Mouse (Mus musculus) activated CD4-positive, CD25-positive, alpha-beta regulatory T cell, adult 4 months (primary cell): ENCODE measurements around the gene Hic2. TPM values are rescaled to one million over a fixed set of nuclear protein-coding genes. Genes with fewer than 3 reads are reported as not detected.

Experiments used
- ATAC-seq: one replicate; pipeline ENCODE4 v1.8.0; 2017
- polyA plus RNA-seq, 2 experiments: library from polyadenylated mRNA; unstranded; fragments of 100-300 nt; shearing (Covaris generic); gene quantifications; one replicate each; pipeline ENCODE4 v1.2.1; 2017

Hic2 gene
- polyA plus RNA-seq, 2 experiments from 2014 or later: 0.83 to 1.1 TPM

DNA sequence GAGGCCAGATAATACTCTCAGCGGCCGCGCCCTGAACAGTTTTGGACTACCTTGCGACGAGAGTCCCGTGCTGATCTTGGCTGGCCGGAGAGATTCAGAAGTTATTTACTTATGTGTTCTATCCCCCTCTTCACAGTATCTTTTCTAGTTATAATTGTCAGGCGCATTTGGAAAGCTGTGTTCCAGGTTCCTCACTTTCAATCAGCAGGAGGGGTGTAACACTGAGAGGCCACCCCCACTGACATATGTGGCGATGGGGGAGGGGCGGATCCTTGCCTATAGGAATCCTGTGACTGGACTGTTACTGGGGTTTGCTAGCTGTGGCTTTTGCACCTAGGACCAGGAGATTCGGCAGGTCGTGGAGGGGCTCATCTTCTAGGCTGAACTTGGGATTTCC lies 1.1 kb downstream of the Hic2 start:
- no peak for ATAC-seq

DNA sequence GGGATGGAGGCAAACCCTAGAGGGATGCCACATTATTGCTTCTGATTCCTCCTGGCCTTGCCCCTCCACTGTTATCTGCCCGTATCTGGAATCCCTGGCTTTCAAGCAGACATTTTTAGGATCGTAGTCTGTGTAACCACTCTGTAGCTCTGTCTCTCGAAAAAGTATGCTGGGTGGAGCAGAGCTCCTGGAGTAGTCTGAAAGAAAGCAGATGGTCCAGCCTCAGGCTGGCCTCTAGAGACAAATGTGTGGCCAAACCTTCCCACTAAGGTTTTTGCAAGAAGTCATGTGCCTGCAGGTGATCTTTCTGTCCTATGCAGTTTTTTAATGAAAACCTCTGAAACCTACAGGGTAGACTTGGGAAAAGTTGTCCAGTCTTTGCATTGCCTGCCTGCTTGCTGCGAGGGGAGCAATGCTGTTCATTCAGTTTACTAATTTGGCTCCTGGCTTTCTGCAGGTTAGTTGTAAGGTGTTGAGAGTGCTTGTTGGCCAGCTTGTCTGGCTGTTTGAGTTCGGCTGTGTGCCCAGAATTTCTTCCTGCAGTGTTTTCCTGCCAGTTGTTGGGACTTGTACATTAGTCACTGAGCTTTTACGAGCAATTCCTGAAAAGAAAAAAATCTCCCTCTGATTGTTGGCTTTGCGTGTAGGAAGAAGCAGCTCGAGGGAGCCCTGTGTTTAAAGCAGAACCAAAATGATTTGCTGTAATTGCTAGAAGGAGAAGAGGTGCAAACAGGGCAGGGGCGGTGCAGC lies 1.7 kb downstream of the Hic2 start:
- no peak for ATAC-seq

- no peak for ATAC-seq
Measured at GRCm38 (mm10) chr16:17237634-17238033, 4.3 kb downstream of the Hic2 start.

- ATAC-seq: no peak
Measured at GRCm38 (mm10) chr16:17239409-17239808, 6.0 kb downstream of the Hic2 start.

- no peak for ATAC-seq
Measured at GRCm38 (mm10) chr16:17243731-17244130, 10.4 kb downstream of the Hic2 start.

GRCm38 (mm10) chr16:17244996-17245395 lies 11.6 kb downstream of the Hic2 start:
- no peak for ATAC-seq

- ATAC-seq: no peak
Measured at GRCm38 (mm10) chr16:17247727-17248126, 14.4 kb downstream of the Hic2 start.

DNA sequence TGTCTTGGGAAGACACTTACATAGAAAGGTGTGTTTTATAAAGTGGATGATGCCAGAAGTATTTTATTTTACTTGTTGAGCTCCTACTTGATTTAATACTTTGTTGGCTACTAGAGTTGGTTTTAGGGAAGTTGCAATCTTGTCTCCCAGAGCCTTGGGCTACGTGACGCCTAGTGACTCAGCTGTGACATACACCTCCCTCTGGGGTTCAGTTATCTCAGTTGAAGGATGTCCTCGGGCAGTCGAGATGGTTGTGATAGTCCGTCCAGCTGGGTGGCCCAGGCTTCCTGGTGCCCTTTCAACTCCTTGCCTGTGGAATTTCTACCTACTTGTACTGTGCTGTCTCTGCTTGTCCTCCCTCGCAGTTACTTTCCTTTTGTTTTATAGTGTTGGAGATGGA lies 15.8 kb downstream of the Hic2 start:
- no peak for ATAC-seq

DNA sequence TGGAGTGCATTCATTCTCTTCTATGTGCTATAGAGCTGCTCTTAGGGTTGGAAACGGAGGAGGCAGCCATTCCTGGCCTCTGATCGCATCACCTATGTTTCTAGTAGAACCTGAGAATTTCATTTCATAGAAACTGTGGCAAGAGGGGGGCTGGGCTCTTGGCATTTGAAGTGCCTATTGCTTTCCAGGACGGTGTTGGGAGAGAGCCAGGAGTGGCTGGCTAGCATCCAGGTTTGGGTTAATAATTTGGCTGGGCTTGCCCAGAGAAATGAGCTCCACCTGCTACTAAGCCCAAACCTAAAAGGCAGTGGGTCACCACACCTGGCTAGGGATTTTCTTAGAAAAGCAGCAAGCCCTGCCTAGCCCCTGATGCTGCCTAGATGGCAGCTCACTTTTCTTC lies 18.2 kb downstream of the Hic2 start:
- no peak for ATAC-seq

DNA sequence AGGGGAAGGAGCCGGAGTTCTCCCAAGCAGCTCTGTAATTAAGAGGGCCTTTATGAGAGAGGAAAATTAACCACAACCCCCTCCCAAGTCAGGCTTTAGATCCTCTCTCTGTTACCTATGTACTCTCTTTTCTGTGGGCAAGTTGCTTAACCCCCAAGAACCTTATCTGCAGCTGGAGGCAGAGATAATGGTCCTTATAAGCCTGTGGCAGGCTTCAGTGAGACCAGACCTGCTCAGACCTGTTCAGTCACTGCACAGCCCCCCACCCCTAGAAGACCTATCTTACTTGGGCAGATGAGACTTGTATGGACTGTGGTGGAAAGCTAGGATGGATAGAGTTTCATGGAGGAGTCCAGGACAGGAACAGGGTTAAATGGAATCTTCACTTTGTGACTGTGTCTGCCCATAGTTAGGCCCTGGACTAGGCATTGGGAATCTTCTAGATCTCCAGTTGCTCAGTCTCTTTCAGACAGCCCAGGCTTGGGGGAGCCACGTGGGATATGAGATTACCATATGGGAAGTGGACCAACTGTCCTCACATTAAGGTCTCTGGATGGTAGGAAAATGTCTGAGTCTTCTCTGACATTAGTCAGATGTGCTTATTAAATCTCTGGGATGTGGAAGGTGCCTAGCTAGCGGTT lies 18.8 kb downstream of the Hic2 start:
- no peak for ATAC-seq

DNA sequence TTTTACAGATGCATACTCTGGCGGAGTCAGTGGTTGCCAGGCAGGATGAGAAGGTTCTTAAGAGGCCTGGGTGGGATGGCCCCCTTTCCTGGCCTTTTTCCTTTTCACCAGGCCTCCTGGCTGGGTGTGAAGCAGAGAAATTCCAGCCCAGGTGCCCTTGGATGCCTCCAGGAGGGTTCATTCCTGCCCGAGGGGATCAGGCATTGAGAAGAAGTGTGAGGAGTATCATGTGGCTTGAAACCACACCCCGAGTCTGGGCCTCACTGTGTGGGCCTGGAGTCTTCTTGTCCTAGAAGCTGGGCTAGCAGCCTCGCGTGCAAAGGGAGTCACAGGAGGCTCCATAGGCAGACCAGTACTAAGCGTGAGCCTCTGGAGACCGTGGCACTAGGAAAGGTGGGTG lies 19.5 kb downstream of the Hic2 start:
- ATAC-seq: no peak

GRCm38 (mm10) chr16:17254005-17254597 lies 20.7 kb downstream of the Hic2 start:
- ATAC-seq: no peak

GRCm38 (mm10) chr16:17255270-17255669 lies 21.9 kb downstream of the Hic2 start:
- no peak for ATAC-seq

DNA sequence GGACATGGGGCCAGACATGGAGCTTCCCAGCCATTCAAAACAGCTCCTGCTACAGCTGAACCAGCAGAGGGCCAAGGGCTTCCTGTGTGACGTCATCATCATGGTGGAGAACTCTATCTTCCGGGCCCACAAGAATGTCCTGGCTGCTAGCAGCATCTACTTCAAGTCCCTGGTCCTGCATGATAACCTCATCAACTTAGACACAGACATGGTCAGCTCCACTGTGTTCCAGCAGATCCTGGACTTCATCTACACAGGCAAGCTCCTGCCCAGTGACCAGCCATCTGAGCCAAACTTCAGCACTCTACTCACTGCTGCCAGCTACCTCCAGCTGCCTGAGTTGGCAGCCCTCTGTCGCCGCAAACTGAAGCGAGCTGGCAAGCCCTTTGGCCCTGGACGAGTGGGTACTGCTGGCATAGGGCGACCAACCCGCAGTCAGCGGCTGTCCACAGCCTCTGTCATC lies 24.0 kb downstream of the Hic2 start:
- ATAC-seq: no peak

DNA sequence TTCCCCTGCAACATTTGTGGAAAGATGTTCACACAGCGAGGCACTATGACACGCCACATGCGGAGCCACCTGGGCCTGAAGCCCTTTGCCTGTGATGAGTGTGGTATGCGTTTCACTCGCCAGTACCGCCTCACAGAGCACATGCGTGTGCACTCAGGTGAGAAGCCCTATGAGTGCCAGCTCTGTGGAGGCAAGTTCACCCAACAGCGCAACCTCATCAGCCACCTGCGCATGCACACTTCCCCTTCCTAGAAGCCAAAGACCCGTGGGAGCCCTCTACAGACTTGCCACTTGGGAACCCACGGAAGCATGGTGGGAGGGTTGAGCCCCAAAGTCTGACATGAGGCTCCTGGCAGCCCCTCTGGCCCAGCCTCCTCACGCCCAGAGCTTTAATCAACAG lies 25.5 kb downstream of the Hic2 start:
- no peak for ATAC-seq

- ATAC-seq: no peak
Measured at GRCm38 (mm10) chr16:17261341-17261740, 28.0 kb downstream of the Hic2 start.

DNA sequence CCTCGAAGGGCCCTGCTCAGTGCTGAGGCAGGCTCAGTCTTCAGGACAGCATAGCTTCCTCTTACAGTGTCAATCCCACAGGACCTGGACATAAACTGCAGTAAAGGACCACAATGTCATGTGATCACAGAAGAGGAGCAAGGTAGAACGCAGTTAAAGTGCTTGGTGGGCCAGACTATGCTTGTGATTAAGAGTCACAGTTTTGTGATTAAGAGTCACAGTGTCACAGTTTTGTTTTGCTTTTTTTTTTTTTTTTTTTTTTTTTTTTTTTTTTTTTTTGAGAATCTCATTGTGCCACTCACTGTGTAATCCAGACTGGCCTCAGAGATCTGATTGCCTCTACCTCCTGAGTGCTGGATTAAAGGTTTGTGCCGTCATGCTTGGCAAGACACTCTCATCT lies 32.7 kb downstream of the Hic2 start:
- no peak for ATAC-seq

GRCm38 (mm10) chr16:17267937-17268336 lies 34.6 kb downstream of the Hic2 start:
- no peak for ATAC-seq

DNA sequence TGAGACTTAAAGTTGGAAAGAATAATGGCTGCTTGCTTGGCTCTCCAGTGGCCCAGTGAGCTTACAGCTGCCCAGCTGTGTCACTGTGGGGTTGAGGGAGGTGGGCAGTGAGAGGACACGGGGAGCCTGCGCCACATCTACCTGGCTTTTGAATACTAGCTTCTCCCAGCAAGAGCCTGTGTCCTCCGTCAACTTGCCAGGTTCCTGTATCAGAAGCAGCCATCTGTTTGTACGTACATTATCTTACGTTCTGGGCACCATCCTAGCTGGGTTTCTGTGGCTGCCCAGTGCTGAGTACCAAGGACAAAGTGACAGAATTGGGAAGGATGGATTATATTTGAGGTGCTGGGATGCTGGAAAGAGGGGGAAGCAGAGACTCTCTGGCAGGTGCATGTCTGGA lies 36.5 kb downstream of the Hic2 start:
- ATAC-seq: no peak

DNA sequence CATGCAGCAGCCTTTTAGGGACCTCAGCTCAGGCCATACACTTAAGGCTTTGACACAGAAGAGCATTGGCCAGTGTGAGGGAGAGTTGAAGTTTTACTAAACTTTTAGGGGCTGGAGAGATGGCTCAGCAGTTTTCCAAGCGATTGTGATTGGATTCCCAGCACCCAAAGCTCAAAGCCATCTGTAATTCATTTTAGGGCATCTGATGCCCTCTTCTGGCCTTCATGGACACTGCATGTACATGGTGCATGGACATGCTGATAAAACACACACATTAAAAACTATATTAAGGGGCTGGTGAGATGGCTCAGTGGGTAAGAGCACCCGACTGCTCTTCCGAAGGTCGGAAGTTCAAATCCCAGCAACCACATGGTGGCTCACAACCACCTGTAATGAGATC lies 37.8 kb downstream of the Hic2 start:
- no peak for ATAC-seq

GRCm38 (mm10) chr16:17271856-17272255 lies 38.5 kb downstream of the Hic2 start:
- no peak for ATAC-seq

DNA sequence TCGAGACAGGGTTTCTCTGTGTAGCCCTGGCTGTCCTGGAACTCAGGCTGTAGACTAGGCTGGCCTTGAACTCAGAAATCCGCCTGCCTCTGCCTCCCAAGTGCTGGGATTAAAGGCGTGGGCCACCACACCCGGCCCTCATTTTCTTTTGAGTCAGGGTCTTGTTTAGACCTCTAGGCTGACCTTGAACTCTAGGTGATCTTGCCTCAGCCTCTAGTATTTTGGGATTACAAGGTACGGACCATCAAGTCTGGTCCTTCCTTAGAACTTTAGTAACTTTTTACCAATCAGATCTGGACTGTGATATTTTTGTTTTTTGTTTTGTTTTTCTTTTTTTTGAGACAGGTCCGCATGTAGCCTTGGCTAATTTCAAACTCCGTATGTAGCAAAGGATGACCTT lies 42.3 kb downstream of the Hic2 start, which contains the start of gene Tmem191c:
Gene Tmem191c (plus strand): TSS at position 357 of the 400 bp plus-strand sequence.
- no peak for ATAC-seq

DNA sequence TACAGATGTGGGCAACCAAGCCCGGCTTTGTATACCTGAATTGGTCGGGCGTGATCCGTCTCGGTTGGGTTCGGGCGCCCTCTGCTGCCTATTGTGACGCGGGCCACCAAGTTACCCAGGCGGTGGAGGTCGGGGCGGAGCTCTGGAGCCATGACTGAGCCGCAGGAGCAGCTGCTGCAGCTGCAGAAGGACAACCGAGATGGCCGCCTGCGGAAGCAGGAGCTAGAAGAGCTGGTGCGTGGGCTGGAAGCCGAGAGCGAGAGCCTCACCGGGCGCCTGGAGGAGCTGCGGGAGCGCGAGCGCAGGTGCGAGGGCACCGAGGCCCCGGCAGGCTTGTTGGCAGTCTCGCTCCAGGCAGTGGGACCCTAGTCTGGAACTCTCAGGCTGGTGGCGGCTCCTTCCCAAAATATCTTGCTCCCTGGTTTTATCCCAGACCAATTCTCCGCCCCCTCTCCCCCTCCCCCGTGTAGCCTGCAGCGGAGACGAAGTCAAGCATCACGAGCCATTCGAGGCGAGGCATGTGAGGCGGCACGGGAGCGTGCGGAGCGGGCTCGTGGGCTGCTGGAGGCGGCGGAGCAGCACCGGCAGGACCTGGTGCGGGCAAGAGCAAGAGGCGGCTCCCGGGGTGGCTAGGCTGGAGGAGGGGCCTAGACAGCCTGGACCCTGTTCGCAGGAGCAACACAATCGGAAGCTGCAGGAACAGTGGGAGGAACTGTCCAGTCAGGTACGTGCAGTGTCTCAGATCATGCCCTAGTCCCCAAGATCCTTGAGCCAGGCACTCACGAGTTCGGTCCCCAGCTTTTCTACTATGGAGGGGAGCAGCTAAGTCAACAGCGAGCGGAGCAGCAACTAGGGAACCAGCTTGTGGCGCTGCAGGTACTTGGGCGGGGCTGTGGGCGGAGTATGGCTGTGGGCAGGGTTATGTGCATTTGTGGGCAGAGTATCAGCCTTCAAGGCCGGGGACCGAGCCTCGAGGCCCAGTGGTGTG lies 43.1 kb downstream of the Hic2 start:
- peak; percentile 78 for ATAC-seq
